Mouse (Mus musculus) limb, embryonic 13.5 days (tissue): ENCODE results near the gene Slc30a1. TPM values are rescaled to one million over a fixed set of nuclear protein-coding genes. Genes with fewer than 3 reads are reported as not detected.

Experiments used
- ATAC-seq: fragments of 200-750 bp; cut with Nextera tagmentation; 2 replicates; pipeline ENCODE4 v1.8.0; 2017; ENCODE audit warnings: low read depth, moderate number of reproducible peaks, moderate TSS enrichment; ENCODE audit not compliant: low FRiP score
- H3K27ac ChIP-seq: fragments of 300-500 bp; sonication (generic); 2 replicates; pipeline ENCODE4 v1.5.1; 2015; ENCODE audit warnings: inconsistent platforms, mild to moderate bottlenecking, moderate library complexity
- H3K27me3 ChIP-seq: fragments of 300-500 bp; sonication (generic); 2 replicates; pipeline ENCODE4 v1.6.1; 2015; ENCODE audit warnings: mild to moderate bottlenecking, inconsistent platforms
- H3K36me3 ChIP-seq: fragments of 300-500 bp; sonication (generic); 2 replicates; pipeline ENCODE4 v1.6.1; 2015; ENCODE audit warnings: inconsistent platforms, mild to moderate bottlenecking, moderate library complexity
- H3K4me1 ChIP-seq: fragments of 300-500 bp; sonication (generic); 2 replicates; pipeline ENCODE4 v1.6.1; 2015; ENCODE audit warnings: inconsistent platforms
- H3K4me2 ChIP-seq: fragments of 300-500 bp; sonication (generic); replicated peaks from 2 replicates; pipeline ENCODE4 v1.6.1; 2015; ENCODE audit warnings: inconsistent platforms, mild to moderate bottlenecking, moderate library complexity
- H3K4me3 ChIP-seq: fragments of 300-500 bp; sonication (generic); 2 replicates; pipeline ENCODE4 v1.5.1; 2015; ENCODE audit warnings: moderate library complexity, mild to moderate bottlenecking, inconsistent platforms
- H3K9ac ChIP-seq: fragments of 300-500 bp; sonication (generic); 2 replicates; pipeline ENCODE4 v1.6.1; 2015; ENCODE audit warnings: mild to moderate bottlenecking, inconsistent platforms
- H3K9me3 ChIP-seq: fragments of 300-500 bp; sonication (generic); 2 replicates; pipeline ENCODE4 v1.6.1; 2016; ENCODE audit warnings: inconsistent platforms
- WGBS: fragments of 180-500 bp; shearing (Covaris S2); methylation state at CpG from one replicate; pipeline ENCODE4 v1.1.7; 2015; 5-methylcytosine and 5-hydroxymethylcytosine counted together
- polyA plus RNA-seq: library from polyadenylated mRNA; unstranded; fragments of >200 nt; fragmentation: Nextera tagmentation; extraction: Ambion mirVana; gene quantifications from 2 replicates; pipeline ENCODE4 v1.2.1, GENCODE M21; 2015

Slc30a1 gene
- polyA plus RNA-seq, 1 experiment from 2014 or later = 1.7 TPM

- Histone ChIP-seq H3K36me3 (no peaks in the 10 kb centered on the region), H3K4me2 (no peak overlapping the region), H3K9ac (no peak overlapping the region), H3K4me1 (no peaks in the 10 kb centered on the region), H3K27me3 (no peaks in the 10 kb centered on the region), H3K9me3 (no peaks in the 10 kb centered on the region), H3K4me3 (no peak overlapping the region), H3K27ac (no peak overlapping the region)
- WGBS = 56% methylated on average over 2 of the region's 2 CpGs
- ATAC-seq = no peak
Measured at GRCm38 (mm10) chr1:191950611-191951010, 44.0 kb downstream of the Slc30a1 start.

- no peaks in the 10 kb centered on the region for H3K36me3 ChIP-seq
- H3K4me3 ChIP-seq = no peak overlapping the region
- no peak overlapping the region for H3K27ac ChIP-seq
- no peak overlapping the region for H3K4me2 ChIP-seq
- no peaks in the 10 kb centered on the region for H3K4me1 ChIP-seq
- H3K27me3 ChIP-seq = no peaks in the 10 kb centered on the region
- H3K9me3 ChIP-seq = no peaks in the 10 kb centered on the region
- no peak for ATAC-seq
- no peak overlapping the region for H3K9ac ChIP-seq
- WGBS = 91% methylated on average over 11 of the region's 11 CpGs
Measured at GRCm38 (mm10) chr1:191952733-191953335, 46.3 kb downstream of the Slc30a1 start.

DNA sequence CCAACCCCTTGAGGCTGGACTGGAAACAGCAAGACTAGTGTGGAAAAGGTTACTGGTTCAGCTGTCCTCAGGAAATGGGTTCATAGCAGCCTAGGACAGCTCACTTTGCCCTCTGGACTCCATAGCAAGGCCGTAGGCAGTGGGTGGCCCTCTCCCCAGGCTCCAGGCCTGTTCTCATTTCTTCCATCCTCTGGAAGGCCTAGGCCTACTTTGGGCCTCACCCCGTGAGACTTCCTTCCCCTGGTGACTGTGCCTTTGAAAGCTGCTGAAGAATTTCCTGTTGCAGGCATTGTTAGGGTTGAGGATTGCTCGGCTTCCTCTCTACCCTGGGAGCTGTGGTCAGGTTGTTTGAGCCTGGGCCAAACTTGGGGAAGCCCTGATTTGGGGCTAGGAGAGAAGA is 48.5 kb downstream of the Slc30a1 start:
- H3K9ac ChIP-seq = no peak overlapping the region
- H3K4me3 ChIP-seq = no peak overlapping the region
- no peak overlapping the region for H3K4me2 ChIP-seq
- H3K4me1 ChIP-seq = no peaks in the 10 kb centered on the region
- ATAC-seq = no peak
- no peaks in the 10 kb centered on the region for H3K9me3 ChIP-seq
- H3K27me3 ChIP-seq = no peaks in the 10 kb centered on the region
- 52% methylated on average over 3 of the region's 3 CpGs for WGBS
- H3K36me3 ChIP-seq = no peaks in the 10 kb centered on the region
- H3K27ac ChIP-seq = no peak overlapping the region

GRCm38 (mm10) chr1:191956261-191956660 is 49.7 kb downstream of the Slc30a1 start:
- H3K4me3 ChIP-seq = no peak overlapping the region
- H3K9me3 ChIP-seq = no peaks in the 10 kb centered on the region
- no peaks in the 10 kb centered on the region for H3K27me3 ChIP-seq
- 75% methylated on average over 3 of the region's 3 CpGs for WGBS
- no peak overlapping the region for H3K9ac ChIP-seq
- H3K27ac ChIP-seq = no peak overlapping the region
- no peak for ATAC-seq
- no peaks in the 10 kb centered on the region for H3K4me1 ChIP-seq
- no peaks in the 10 kb centered on the region for H3K36me3 ChIP-seq
- no peak overlapping the region for H3K4me2 ChIP-seq

- Histone ChIP-seq H3K27ac (no peak overlapping the region), H3K27me3 (no peaks in the 10 kb centered on the region), H3K9ac (no peak overlapping the region), H3K9me3 (no peaks in the 10 kb centered on the region), H3K36me3 (no peaks in the 10 kb centered on the region), H3K4me2 (no peak overlapping the region), H3K4me3 (no peak overlapping the region), H3K4me1 (no peaks in the 10 kb centered on the region)
- WGBS = 89% methylated on average over 2 of the region's 2 CpGs
- ATAC-seq = no peak
Measured at GRCm38 (mm10) chr1:191956871-191957270, 50.3 kb downstream of the Slc30a1 start.

DNA sequence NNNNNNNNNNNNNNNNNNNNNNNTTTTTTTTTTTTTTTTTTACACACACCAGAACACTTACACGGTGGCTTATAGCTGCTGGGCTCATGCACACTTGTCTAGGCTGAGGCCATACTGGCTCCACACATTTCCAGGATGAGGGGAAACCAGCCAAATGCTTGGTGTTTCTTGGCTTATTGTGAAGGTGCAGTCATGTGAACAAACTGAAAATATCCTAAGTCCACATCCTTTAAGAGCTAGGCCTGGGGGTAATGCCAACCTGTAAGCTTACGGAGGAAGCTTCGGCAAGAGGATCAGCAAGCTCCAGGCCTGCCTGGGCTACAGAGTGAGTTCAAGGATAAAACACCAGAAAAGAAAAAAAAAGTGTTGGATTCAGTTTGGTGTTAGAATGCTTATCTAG is 50.8 kb downstream of the Slc30a1 start:
- Histone ChIP-seq H3K4me3 (no peak overlapping the region), H3K27ac (no peak overlapping the region), H3K9me3 (no peaks in the 10 kb centered on the region), H3K4me1 (no peaks in the 10 kb centered on the region), H3K4me2 (no peak overlapping the region), H3K27me3 (no peaks in the 10 kb centered on the region), H3K9ac (no peak overlapping the region), H3K36me3 (no peaks in the 10 kb centered on the region)
- no peak for ATAC-seq
- 89% methylated on average over 3 of the region's 3 CpGs for WGBS

- Histone ChIP-seq H3K4me1 (0 out of 2 replicates have a peak, but pooled peaks cover 6% of the 10 kb centered on the region), H3K36me3 (no peaks in the 10 kb centered on the region), H3K4me3 (no peak overlapping the region), H3K27ac (no peak overlapping the region), H3K9me3 (no peaks in the 10 kb centered on the region), H3K9ac (no peak overlapping the region), H3K4me2 (no peak overlapping the region), H3K27me3 (no peaks in the 10 kb centered on the region)
- ATAC-seq = no peak
- WGBS = 51% methylated on average over 2 of the region's 2 CpGs
Measured at GRCm38 (mm10) chr1:191960946-191961345, 54.4 kb downstream of the Slc30a1 start.

Other genes with a start within 250 kb of the Slc30a1 start
- 25.4 and 26.5 TPM in 2 replicates for gene Lpgat1, start 188.9 kb upstream of the Slc30a1 start, polyA plus RNA-seq
- gene Nek2, start 85.3 kb upstream of the Slc30a1 start, polyA plus RNA-seq = 28.4 and 31.2 TPM in 2 replicates
- gene Rd3, start 70.6 kb downstream of the Slc30a1 start, polyA plus RNA-seq = 0.34 and 0.60 TPM in 2 replicates
- 16.2 and 18.7 TPM in 2 replicates for gene Traf5, start 185.8 kb downstream of the Slc30a1 start, polyA plus RNA-seq
- gene Rcor3, start 231.3 kb downstream of the Slc30a1 start, polyA plus RNA-seq = 30.1 and 30.4 TPM in 2 replicates